Mouse (Mus musculus): ENCODE results near the gene Gck. TPM values are rescaled to one million over a fixed set of nuclear protein-coding genes. Genes with fewer than 3 reads are reported as not detected.
A peak's percentile ranks its signal among the peaks of the same experiment; 100 is the strongest.
"Not testable (repeated sequence)": the region's sequence is repeated elsewhere in the genome, so short reads cannot be mapped to it uniquely, and the experiment has no call there.

Gene Gck
- polyA plus RNA-seq, 1 experiment from 2014 or later: 2.1 TPM

GRCm38 (mm10) chr11:5952501-5952900, 2.6 kb upstream of the Gck start:
- no peaks in the 10 kb centered on the region for H3K9me3 ChIP-seq
- 0 out of 2 replicates have a peak overlapping the region, but pooled peaks have one; percentile 52 for H3K27ac ChIP-seq
- peaks cover 65% of the 10 kb centered on the region for H3K4me1 ChIP-seq
- no peak overlapping the region for H3K4me3 ChIP-seq
- H3K27me3 ChIP-seq (ENCODE audit: insufficient read depth, poor library complexity, severe bottlenecking): no peaks in the 10 kb centered on the region
- DNase-seq (ENCODE audit: low spot score): peak; percentile 75
- H3K36me3 ChIP-seq: 0 out of 2 replicates have a peak, but pooled peaks cover 3% of the 10 kb centered on the region
- 23% methylated on average over 5 of the region's 5 CpGs for WGBS

GRCm38 (mm10) chr11:5948546-5949250, 1.2 kb downstream of the Gck start:
- Histone ChIP-seq H3K4me3 (no peak overlapping the region), H3K27me3 (ENCODE audit: insufficient read depth, poor library complexity, severe bottlenecking) (no peaks in the 10 kb centered on the region), H3K4me1 (peaks cover 50% of the 10 kb centered on the region), H3K9me3 (no peaks in the 10 kb centered on the region), H3K36me3 (no peaks in the 10 kb centered on the region), H3K27ac (peak overlapping the region; percentile 42; the same call in 1 of the 2 replicates)
- WGBS: 52% methylated on average over 10 of the region's 10 CpGs
- peak; percentile 54 for DNase-seq (ENCODE audit: low spot score)

GRCm38 (mm10) chr11:5947796-5948195, 2.1 kb downstream of the Gck start:
- peak; percentile 61 for DNase-seq (ENCODE audit: low spot score)
- Histone ChIP-seq H3K4me1 (peaks cover 45% of the 10 kb centered on the region), H3K27me3 (ENCODE audit: insufficient read depth, poor library complexity, severe bottlenecking) (no peaks in the 10 kb centered on the region), H3K27ac (no peak overlapping the region), H3K4me3 (no peak overlapping the region), H3K9me3 (no peaks in the 10 kb centered on the region), H3K36me3 (no peaks in the 10 kb centered on the region)
- WGBS: 42% methylated on average over 4 of the region's 4 CpGs

- H3K4me3 ChIP-seq: no peak overlapping the region
- H3K27me3 ChIP-seq (ENCODE audit: insufficient read depth, poor library complexity, severe bottlenecking): no peaks in the 10 kb centered on the region
- peak; percentile 51 for DNase-seq (ENCODE audit: low spot score)
- H3K9me3 ChIP-seq: no peaks in the 10 kb centered on the region
- 74% methylated on average over 2 of the region's 2 CpGs for WGBS
- peaks cover 35% of the 10 kb centered on the region for H3K4me1 ChIP-seq
- no peaks in the 10 kb centered on the region for H3K36me3 ChIP-seq
- H3K27ac ChIP-seq: no peak overlapping the region
Measured at GRCm38 (mm10) chr11:5945096-5945495, 4.8 kb downstream of the Gck start.

- WGBS: 69% methylated on average over 6 of the region's 6 CpGs
- Histone ChIP-seq H3K27ac (no peak overlapping the region), H3K27me3 (ENCODE audit: insufficient read depth, poor library complexity, severe bottlenecking) (no peaks in the 10 kb centered on the region), H3K36me3 (no peaks in the 10 kb centered on the region), H3K4me3 (no peak overlapping the region), H3K9me3 (no peaks in the 10 kb centered on the region), H3K4me1 (peaks cover 14% of the 10 kb centered on the region)
- DNase-seq (ENCODE audit: low spot score): no peak
Measured at GRCm38 (mm10) chr11:5942966-5943365, 6.9 kb downstream of the Gck start.

- H3K27me3 ChIP-seq (ENCODE audit: insufficient read depth, poor library complexity, severe bottlenecking); H3K36me3 ChIP-seq; H3K27ac ChIP-seq; H3K4me3 ChIP-seq; H3K9me3 ChIP-seq; H3K4me1 ChIP-seq: not testable (repeated sequence)
- DNase-seq (ENCODE audit: low spot score): peak; percentile 30
- 89% methylated on average over 11 of the region's 11 CpGs for WGBS
Measured at GRCm38 (mm10) chr11:5934531-5934930, 15.3 kb downstream of the Gck start.

- DNase-seq (ENCODE audit: low spot score); H3K27me3 ChIP-seq (ENCODE audit: insufficient read depth, poor library complexity, severe bottlenecking); H3K36me3 ChIP-seq; H3K4me1 ChIP-seq; H3K27ac ChIP-seq; H3K9me3 ChIP-seq; H3K4me3 ChIP-seq: not testable (repeated sequence)
- WGBS: 88% methylated on average over 6 of the region's 6 CpGs
Measured at GRCm38 (mm10) chr11:5931947-5932346, 17.9 kb downstream of the Gck start.

- DNase-seq (ENCODE audit: low spot score): no peak
- H3K27ac ChIP-seq: no peak overlapping the region
- WGBS: 68% methylated on average over 1 of the region's 1 CpGs
Measured at GRCm38 (mm10) chr11:5930578-5930977, 19.3 kb downstream of the Gck start.

GRCm38 (mm10) chr11:5926696-5927220, 23.1 kb downstream of the Gck start:
- H3K27me3 ChIP-seq (ENCODE audit: insufficient read depth, poor library complexity, severe bottlenecking): no peaks in the 10 kb centered on the region
- H3K4me1 ChIP-seq: no peaks in the 10 kb centered on the region
- WGBS: 79% methylated on average over 3 of the region's 3 CpGs
- no peak overlapping the region for H3K4me3 ChIP-seq
- no peaks in the 10 kb centered on the region for H3K36me3 ChIP-seq
- H3K9me3 ChIP-seq: 0 out of 2 replicates have a peak, but pooled peaks cover 3% of the 10 kb centered on the region
- DNase-seq (ENCODE audit: low spot score): peak; percentile 16
- no peak overlapping the region for H3K27ac ChIP-seq

More at GRCm38 (mm10) chr11:5930578-5930977, 19.3 kb downstream of the Gck start:
- Histone ChIP-seq H3K9me3 (0 out of 2 replicates have a peak, but pooled peaks cover 3% of the 10 kb centered on the region), H3K4me1 (no peaks in the 10 kb centered on the region), H3K27me3 (ENCODE audit: insufficient read depth, poor library complexity, severe bottlenecking) (no peaks in the 10 kb centered on the region), H3K36me3 (no peaks in the 10 kb centered on the region), H3K4me3 (no peak overlapping the region)

- no peak overlapping the region for H3K27ac ChIP-seq
- H3K4me3 ChIP-seq: no peak overlapping the region
- peak; percentile 25 for DNase-seq (ENCODE audit: low spot score)
- peaks cover 6% of the 10 kb centered on the region for H3K4me1 ChIP-seq
- WGBS: 71% methylated on average over 8 of the region's 8 CpGs
- H3K27me3 ChIP-seq (ENCODE audit: insufficient read depth, poor library complexity, severe bottlenecking): no peaks in the 10 kb centered on the region
- H3K36me3 ChIP-seq: no peaks in the 10 kb centered on the region
- H3K9me3 ChIP-seq: no peaks in the 10 kb centered on the region
Measured at GRCm38 (mm10) chr11:5924699-5925098, 25.2 kb downstream of the Gck start.

GRCm38 (mm10) chr11:5920323-5920960, 29.4 kb downstream of the Gck start:
- DNase-seq (ENCODE audit: low spot score): peak; percentile 77
- Histone ChIP-seq H3K9me3 (no peaks in the 10 kb centered on the region), H3K27me3 (ENCODE audit: insufficient read depth, poor library complexity, severe bottlenecking) (no peaks in the 10 kb centered on the region), H3K36me3 (no peaks in the 10 kb centered on the region), H3K4me3 (0 out of 2 replicates have a peak overlapping the region, but pooled peaks have one; percentile 5), H3K4me1 (peaks cover 20% of the 10 kb centered on the region), H3K27ac (no peak overlapping the region)
- WGBS: 36% methylated on average over 17 of the region's 17 CpGs

- DNase-seq (ENCODE audit: low spot score): peak; percentile 55
- Histone ChIP-seq H3K4me1 (peaks cover 24% of the 10 kb centered on the region), H3K4me3 (no peak overlapping the region), H3K9me3 (no peaks in the 10 kb centered on the region), H3K27me3 (ENCODE audit: insufficient read depth, poor library complexity, severe bottlenecking) (0 out of 2 replicates have a peak, but pooled peaks cover 4% of the 10 kb centered on the region), H3K36me3 (no peaks in the 10 kb centered on the region), H3K27ac (no peak overlapping the region)
- 88% methylated on average over 4 of the region's 4 CpGs for WGBS
Measured at GRCm38 (mm10) chr11:5919606-5920005, 30.3 kb downstream of the Gck start.

- Histone ChIP-seq H3K4me1 (peaks cover 26% of the 10 kb centered on the region), H3K36me3 (no peaks in the 10 kb centered on the region), H3K27me3 (ENCODE audit: insufficient read depth, poor library complexity, severe bottlenecking) (peaks cover 8% of the 10 kb centered on the region; the same call in 1 of the 2 replicates), H3K9me3 (no peaks in the 10 kb centered on the region), H3K27ac (no peak overlapping the region), H3K4me3 (no peak overlapping the region)
- peak; percentile 54 for DNase-seq (ENCODE audit: low spot score)
- 75% methylated on average over 2 of the region's 2 CpGs for WGBS
Measured at GRCm38 (mm10) chr11:5918111-5918510, 31.8 kb downstream of the Gck start.

Data from heart, embryonic 10.5 days (tissue).